Mouse (Mus musculus) granulocyte monocyte progenitor cell, adult 5-6 weeks (primary cell): ENCODE results near the gene Zbtb38. TPM values are rescaled to one million over a fixed set of nuclear protein-coding genes. Genes with fewer than 3 reads are reported as not detected.

ENCODE experiments used
- ATAC-seq: replicated peaks from 2 replicates; pipeline ENCODE4 v1.8.0; 2016; ENCODE audit warnings: mild to moderate bottlenecking, moderate TSS enrichment, inconsistent platforms; ENCODE audit not compliant: poor library complexity, severe bottlenecking
- total RNA-seq, 2 experiments: library from RNA; stranded (forward) in 1 of 2; stranded (reverse) in 1 of 2; fragments of 200-712, 200-1000 nt in 1 of 2; fragments of >200 nt in 1 of 2; fragmentation: Nextera tagmentation in 1 of 2; gene quantifications; 2 replicates each; pipeline ENCODE4 v1.2.3; 2014 to 2017

Gene Zbtb38
- total RNA-seq, 2 experiments from 2014 or later, result 15.9 to 29.0 TPM

GRCm38 (mm10) chr9:96716735-96717444 is 35.7 kb downstream of the Zbtb38 start:
- ATAC-seq, result no peak

GRCm38 (mm10) chr9:96716136-96716535 is 36.5 kb downstream of the Zbtb38 start:
- ATAC-seq, result peak; percentile 23

- no peak for ATAC-seq
Observed at GRCm38 (mm10) chr9:96715171-96715570, 37.5 kb downstream of the Zbtb38 start.

- no peak for ATAC-seq
Observed at GRCm38 (mm10) chr9:96713472-96714390, 38.9 kb downstream of the Zbtb38 start.

- peak; percentile 64 for ATAC-seq
Observed at GRCm38 (mm10) chr9:96712758-96713471, 39.7 kb downstream of the Zbtb38 start.

GRCm38 (mm10) chr9:96712045-96712444 is 40.6 kb downstream of the Zbtb38 start:
- ATAC-seq, result no peak

- ATAC-seq, result no peak
Observed at GRCm38 (mm10) chr9:96710241-96710946, 42.2 kb downstream of the Zbtb38 start.

- no peak for ATAC-seq
Observed at GRCm38 (mm10) chr9:96708905-96709304, 43.7 kb downstream of the Zbtb38 start.

- ATAC-seq, result no peak
Observed at GRCm38 (mm10) chr9:96707964-96708363, 44.7 kb downstream of the Zbtb38 start.

- peak; percentile 43; the same call in 1 of the 2 replicates for ATAC-seq
Observed at GRCm38 (mm10) chr9:96705576-96706285, 46.9 kb downstream of the Zbtb38 start.

- ATAC-seq, result no peak
Observed at GRCm38 (mm10) chr9:96704935-96705334, 47.7 kb downstream of the Zbtb38 start.

GRCm38 (mm10) chr9:96701891-96702290 is 50.7 kb downstream of the Zbtb38 start:
- peak; percentile 93 for ATAC-seq

GRCm38 (mm10) chr9:96699276-96700035 is 53.2 kb downstream of the Zbtb38 start:
- ATAC-seq, result no peak

GRCm38 (mm10) chr9:96696788-96697492 is 55.7 kb downstream of the Zbtb38 start:
- ATAC-seq, result no peak

- no peak for ATAC-seq
Observed at GRCm38 (mm10) chr9:96696141-96696561, 56.5 kb downstream of the Zbtb38 start.

GRCm38 (mm10) chr9:96690461-96690863 is 62.2 kb downstream of the Zbtb38 start:
- ATAC-seq, result no peak

GRCm38 (mm10) chr9:96689076-96689475 is 63.6 kb downstream of the Zbtb38 start:
- no peak for ATAC-seq
